Mouse (Mus musculus) intestine, postnatal 0 days (tissue): ENCODE data around the gene Kcnip4. TPM values are rescaled to one million over a fixed set of nuclear protein-coding genes. Genes with fewer than 3 reads are reported as not detected.

ENCODE experiments used
- ATAC-seq: fragments of 200-750 bp; cut with Nextera tagmentation; 2 replicates; pipeline ENCODE4 v1.8.0; 2017; ENCODE audit warnings: mild to moderate bottlenecking, moderate TSS enrichment, moderate library complexity
- H3K27ac ChIP-seq: fragments of 300-500 bp; sonication (generic); 2 replicates; pipeline ENCODE4 v1.5.1; 2014; ENCODE audit warnings: mild to moderate bottlenecking, low read depth, low read length, moderate library complexity
- H3K27me3 ChIP-seq: fragments of 300-500 bp; sonication (generic); replicated peaks from 2 replicates; pipeline ENCODE4 v1.6.1; 2014; ENCODE audit warnings: low read length, mixed read lengths; ENCODE audit not compliant: control insufficient read depth, insufficient read depth
- H3K36me3 ChIP-seq: fragments of 300-500 bp; sonication (generic); 2 replicates; pipeline ENCODE4 v1.6.1; 2014; ENCODE audit warnings: mild to moderate bottlenecking, moderate library complexity; ENCODE audit not compliant: control insufficient read depth, insufficient read depth
- H3K4me1 ChIP-seq: fragments of 300-500 bp; sonication (generic); replicated peaks from 2 replicates; pipeline ENCODE4 v1.6.1; 2014; ENCODE audit warnings: antibody characterized with exemption, low read length, mixed read lengths; ENCODE audit not compliant: control insufficient read depth, insufficient read depth
- H3K4me2 ChIP-seq: fragments of 300-500 bp; sonication (generic); replicated peaks from 2 replicates; pipeline ENCODE4 v1.6.1; 2014; ENCODE audit warnings: low read depth, mild to moderate bottlenecking, moderate library complexity
- H3K4me3 ChIP-seq: fragments of 300-500 bp; sonication (generic); 2 replicates; pipeline ENCODE4 v1.5.1; 2014; ENCODE audit warnings: low read depth, low read length
- H3K9ac ChIP-seq: fragments of 300-500 bp; sonication (generic); 2 replicates; pipeline ENCODE4 v1.6.1; 2014; ENCODE audit warnings: mild to moderate bottlenecking, low read depth, low read length
- H3K9me3 ChIP-seq: fragments of 300-500 bp; sonication (generic); 2 replicates; pipeline ENCODE4 v1.6.1; 2016; ENCODE audit warnings: mixed run types; ENCODE audit not compliant: control insufficient read depth
- CTCF ChIP-seq: sonication (generic); IDR thresholded peaks from 2 replicates; pipeline ENCODE4 v1.5.1; 2016; ENCODE audit warnings: low read depth, mild to moderate bottlenecking, control low read depth, antibody characterized with exemption, moderate library complexity
- WGBS: fragments of 180-500 bp; shearing (Covaris S2); extraction: QIAGEN DNeasy Blood & Tissue Kit; methylation state at CpG from one replicate; pipeline ENCODE4 v1.1.7; 2014; 5-methylcytosine and 5-hydroxymethylcytosine counted together
- polyA plus RNA-seq: library from polyadenylated mRNA; unstranded; fragments of >200 nt; fragmentation: Nextera tagmentation; extraction: Ambion mirVana; gene quantifications from 2 replicates; pipeline ENCODE4 v1.2.1, GENCODE M21; 2015

Kcnip4 gene
- polyA plus RNA-seq, 1 experiment from 2014 or later = 1.5 TPM

GRCm38 (mm10) chr5:49525242-49525612 is 520 bp upstream of the Kcnip4 start:
- 58% methylated on average over 4 of the region's 4 CpGs for WGBS

GRCm38 (mm10) chr5:49523997-49524393 is 712 bp downstream of the Kcnip4 start:
- H3K9ac ChIP-seq = no peak overlapping the region
- peak overlapping the region; percentile 16 for H3K4me3 ChIP-seq
- peaks cover 6% of the 10 kb centered on the region; the same call in 1 of the 2 replicates for H3K27me3 ChIP-seq
- no peaks in the 10 kb centered on the region for H3K4me1 ChIP-seq
- peak overlapping the region; percentile 60 for H3K4me2 ChIP-seq
- no peaks in the 10 kb centered on the region for H3K36me3 ChIP-seq
- ATAC-seq = no peak
- H3K9me3 ChIP-seq = no peaks in the 10 kb centered on the region
- no peak for TF ChIP-seq CTCF
- WGBS = 10% methylated on average over 11 of the region's 11 CpGs
- no peak overlapping the region for H3K27ac ChIP-seq

More at GRCm38 (mm10) chr5:49525242-49525612, 520 bp upstream of the Kcnip4 start:
- Histone ChIP-seq H3K4me3 (no peak overlapping the region), H3K4me1 (no peaks in the 10 kb centered on the region), H3K36me3 (no peaks in the 10 kb centered on the region), H3K27me3 (peaks cover 6% of the 10 kb centered on the region; the same call in 1 of the 2 replicates), H3K27ac (no peak overlapping the region), H3K9me3 (no peaks in the 10 kb centered on the region), H3K4me2 (no peak overlapping the region), H3K9ac (no peak overlapping the region)
- no peak for TF ChIP-seq CTCF
- ATAC-seq = no peak

GRCm38 (mm10) chr5:49522986-49523385 is 1.7 kb downstream of the Kcnip4 start:
- WGBS = 61% methylated on average over 4 of the region's 4 CpGs
- Histone ChIP-seq H3K4me1 (no peaks in the 10 kb centered on the region), H3K4me3 (no peak overlapping the region), H3K9ac (no peak overlapping the region), H3K4me2 (no peak overlapping the region), H3K9me3 (no peaks in the 10 kb centered on the region), H3K27me3 (peaks cover 6% of the 10 kb centered on the region; the same call in 1 of the 2 replicates), H3K27ac (no peak overlapping the region), H3K36me3 (no peaks in the 10 kb centered on the region)
- ATAC-seq = no peak
- no peak for TF ChIP-seq CTCF

GRCm38 (mm10) chr5:49498743-49499142 is 26.0 kb downstream of the Kcnip4 start:
- H3K36me3 ChIP-seq = no peaks in the 10 kb centered on the region
- TF ChIP-seq CTCF = no peak
- 80% methylated on average over 3 of the region's 3 CpGs for WGBS
- H3K4me2 ChIP-seq = no peak overlapping the region
- H3K27me3 ChIP-seq = no peaks in the 10 kb centered on the region
- H3K27ac ChIP-seq = no peak overlapping the region
- no peak for ATAC-seq
- no peak overlapping the region for H3K9ac ChIP-seq
- H3K4me3 ChIP-seq = no peak overlapping the region
- H3K9me3 ChIP-seq = no peaks in the 10 kb centered on the region
- H3K4me1 ChIP-seq = no peaks in the 10 kb centered on the region

- no peak for ATAC-seq
- H3K4me1 ChIP-seq = no peaks in the 10 kb centered on the region
- no peaks in the 10 kb centered on the region for H3K36me3 ChIP-seq
- WGBS = 45% methylated on average over 2 of the region's 2 CpGs
- H3K4me2 ChIP-seq = no peak overlapping the region
- TF ChIP-seq CTCF = no peak
- no peaks in the 10 kb centered on the region for H3K27me3 ChIP-seq
- H3K27ac ChIP-seq = no peak overlapping the region
- H3K9me3 ChIP-seq = no peaks in the 10 kb centered on the region
- no peak overlapping the region for H3K4me3 ChIP-seq
- H3K9ac ChIP-seq = no peak overlapping the region
Measured at GRCm38 (mm10) chr5:49487270-49487669, 37.4 kb downstream of the Kcnip4 start.

- WGBS = 77% methylated on average over 2 of the region's 2 CpGs
Measured at GRCm38 (mm10) chr5:49470738-49471137, 54.0 kb downstream of the Kcnip4 start.

More at GRCm38 (mm10) chr5:49470738-49471137, 54.0 kb downstream of the Kcnip4 start:
- Histone ChIP-seq H3K4me1 (no peaks in the 10 kb centered on the region), H3K36me3 (no peaks in the 10 kb centered on the region), H3K4me2 (no peak overlapping the region), H3K9ac (no peak overlapping the region), H3K4me3 (no peak overlapping the region), H3K27me3 (no peaks in the 10 kb centered on the region), H3K9me3 (no peaks in the 10 kb centered on the region), H3K27ac (no peak overlapping the region)
- ATAC-seq = no peak
- no peak for TF ChIP-seq CTCF
